Mouse (Mus musculus) yolk sac, embryonic 10.5 days (tissue): ENCODE results near the gene Sync.

Experiments used
- DNase-seq: peaks from one replicate; pipeline ENCODE4 v3.0.0-alpha.2; 2017; ENCODE audit warnings: low spot score

The Sync gene

GRCm38 (mm10) chr4:129287472-129287981, at the start of gene Sync:
Gene Sync, plus strand, starts transcription at chr4:129287617.
- no peak for DNase-seq

- DNase-seq: peak; percentile 71
Measured at GRCm38 (mm10) chr4:129237843-129238441, 49.5 kb upstream of the Sync start.

- DNase-seq: no peak
Measured at GRCm38 (mm10) chr4:129238579-129239016, 48.8 kb upstream of the Sync start.

GRCm38 (mm10) chr4:129239075-129239474, 48.3 kb upstream of the Sync start:
- peak; percentile 92 for DNase-seq

GRCm38 (mm10) chr4:129241898-129242297, 45.5 kb upstream of the Sync start:
- DNase-seq: no peak

GRCm38 (mm10) chr4:129242327-129242726, 45.1 kb upstream of the Sync start:
- no peak for DNase-seq

GRCm38 (mm10) chr4:129242761-129243160, 44.7 kb upstream of the Sync start:
- DNase-seq: no peak

GRCm38 (mm10) chr4:129244802-129245201, 42.6 kb upstream of the Sync start:
- no peak for DNase-seq

- peak; percentile 69 for DNase-seq
Measured at GRCm38 (mm10) chr4:129246360-129247301, 40.8 kb upstream of the Sync start.

- no peak for DNase-seq
Measured at GRCm38 (mm10) chr4:129247381-129248242, 39.8 kb upstream of the Sync start.

GRCm38 (mm10) chr4:129248243-129248767, 39.1 kb upstream of the Sync start:
- peak; percentile 74 for DNase-seq

GRCm38 (mm10) chr4:129249288-129249687, 38.1 kb upstream of the Sync start:
- DNase-seq: peak; percentile 2

GRCm38 (mm10) chr4:129250759-129251481, 36.5 kb upstream of the Sync start:
- DNase-seq: peak; percentile 82

GRCm38 (mm10) chr4:129251482-129252125, 35.8 kb upstream of the Sync start:
- DNase-seq: peak; percentile 78

- DNase-seq: no peak
Measured at GRCm38 (mm10) chr4:129252492-129252891, 34.9 kb upstream of the Sync start.

- DNase-seq: no peak
Measured at GRCm38 (mm10) chr4:129254571-129254970, 32.8 kb upstream of the Sync start.

- peak; percentile 73 for DNase-seq
Measured at GRCm38 (mm10) chr4:129256450-129257380, 30.7 kb upstream of the Sync start.

- no peak for DNase-seq
Measured at GRCm38 (mm10) chr4:129259101-129259500, 28.3 kb upstream of the Sync start.

- DNase-seq: no peak
Measured at GRCm38 (mm10) chr4:129260678-129261077, 26.7 kb upstream of the Sync start.
